Mouse (Mus musculus) retina, adult 2 months (tissue): ENCODE results near the gene Wdr25.

ENCODE experiments used
- DNase-seq: peaks from one replicate; pipeline ENCODE4 v3.0.0-alpha.2; 2012; ENCODE audit warnings: low read depth, low spot score

Wdr25 gene

GRCm38 (mm10) chr12:109067561-109068135 is 174.2 kb downstream of the Wdr25 start:
- DNase-seq, result no peak

DNA sequence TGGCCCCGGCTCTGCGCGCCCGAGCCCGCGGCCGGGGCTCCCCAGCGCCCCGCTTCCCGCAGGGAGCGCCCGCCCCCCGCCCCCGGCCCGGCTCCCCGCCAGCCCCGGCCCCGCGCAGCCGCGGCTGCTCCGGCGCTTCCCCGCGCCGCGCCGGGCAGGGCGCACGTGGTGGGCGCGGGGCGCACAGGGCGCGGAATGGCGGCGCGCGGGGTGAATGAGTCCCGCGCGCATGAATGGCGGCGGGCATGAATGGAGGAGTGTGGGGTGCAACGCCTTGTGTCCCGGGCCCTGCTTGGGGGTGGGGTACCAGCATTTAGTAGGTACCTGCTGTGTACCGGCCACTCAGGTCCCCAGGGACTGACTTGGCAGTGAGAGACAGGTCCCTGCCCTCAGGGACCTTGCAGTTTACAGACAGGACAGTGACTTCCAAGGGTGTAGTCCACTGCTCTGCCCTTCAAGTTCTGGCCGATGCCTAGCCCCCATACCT is 174.8 kb downstream of the Wdr25 start, which contains the start of gene Begain:
Gene Begain (minus strand): TSS at position 51 of the 487 bp plus-strand sequence.
- no peak for DNase-seq

DNA sequence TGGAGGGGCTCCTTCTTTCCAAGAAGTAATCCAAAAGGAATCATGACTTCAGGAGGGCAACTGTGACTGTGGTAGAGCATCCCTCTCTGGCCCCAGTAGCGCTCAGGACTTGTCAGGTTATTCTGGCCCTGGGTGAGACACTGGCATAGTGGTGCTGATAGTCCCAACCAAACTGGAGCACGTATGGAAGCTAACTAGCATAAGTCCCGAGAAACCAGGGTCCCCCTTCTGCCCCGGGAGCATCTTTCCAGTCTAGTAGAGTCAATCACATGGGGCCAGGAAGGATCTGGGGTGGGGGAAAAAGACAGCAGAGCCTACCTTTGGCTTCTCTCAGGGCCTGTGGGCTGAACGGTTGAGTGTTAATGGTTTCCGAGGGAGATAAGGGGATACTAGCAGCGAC is 175.3 kb downstream of the Wdr25 start:
- no peak for DNase-seq

GRCm38 (mm10) chr12:109069751-109070150 is 176.3 kb downstream of the Wdr25 start:
- no peak for DNase-seq

- DNase-seq, result no peak
These were observed 177.8 kb downstream of the Wdr25 start for GRCm38 (mm10) chr12:109071248-109071647.

DNA sequence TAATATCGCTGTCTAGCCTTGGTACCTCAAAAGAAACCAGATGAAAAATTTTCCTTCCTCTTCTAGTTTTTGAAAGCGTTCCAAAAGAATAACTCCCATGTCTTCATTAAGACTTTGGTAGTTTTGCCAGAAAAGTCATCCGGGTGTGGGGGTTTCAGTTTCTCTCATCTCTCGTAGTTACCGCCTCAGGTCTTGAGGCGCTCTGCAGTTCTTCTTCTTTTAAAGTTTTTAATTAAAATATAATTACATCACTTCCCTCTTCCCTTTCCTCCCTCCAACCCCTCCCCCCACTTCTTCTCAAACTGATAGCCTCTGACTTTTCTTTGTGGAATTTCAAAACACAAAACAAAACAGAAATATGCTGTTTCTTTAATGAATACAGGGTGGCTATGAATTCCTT is 180.7 kb downstream of the Wdr25 start:
- no peak for DNase-seq

DNA sequence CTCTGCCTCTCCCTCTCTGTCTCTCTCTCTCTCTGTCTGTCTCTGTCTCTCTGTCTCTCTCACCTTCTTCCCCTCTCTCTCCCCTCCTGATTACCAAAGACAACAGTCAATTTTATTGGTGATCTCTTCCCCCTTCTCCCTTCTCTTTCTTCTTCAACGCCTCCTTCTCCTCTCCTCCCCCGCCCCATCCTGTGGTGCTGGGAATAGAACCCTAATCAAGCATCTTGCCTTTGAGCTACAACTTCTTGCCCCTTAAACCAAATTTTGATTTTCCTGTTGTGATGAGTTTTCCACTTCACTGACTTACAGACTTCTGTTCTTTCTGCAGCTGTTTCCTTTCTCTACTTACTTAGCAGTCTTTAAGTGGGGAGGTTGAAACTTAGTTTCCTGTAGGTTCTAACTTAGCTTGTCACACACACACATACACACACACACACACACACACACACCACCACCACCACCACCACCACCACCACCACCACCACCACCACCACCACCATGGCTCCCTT is 181.4 kb downstream of the Wdr25 start:
- no peak for DNase-seq

- DNase-seq, result no peak
These were observed 183.6 kb downstream of the Wdr25 start for GRCm38 (mm10) chr12:109077036-109077435.
